Mouse (Mus musculus) v-Abl transformed pro-B cells (cell line): ENCODE measurements at regions not wholly inside any gene's neighbourhood (a gene's known extent, or its start where the extent isn't known, plus 50 kb on each side); places are given as distances from the start of the nearest gene placed in this dataset.

Experiments used
- in situ Hi-C, 2 experiments: fragments of 400-800 bp; cut with MboI; formaldehyde crosslinking; loops; one replicate each; pipeline ENCODE4 v1.15.1; 2025; ENCODE audit not compliant: unreplicated experiment in 2 of 2

DNA sequence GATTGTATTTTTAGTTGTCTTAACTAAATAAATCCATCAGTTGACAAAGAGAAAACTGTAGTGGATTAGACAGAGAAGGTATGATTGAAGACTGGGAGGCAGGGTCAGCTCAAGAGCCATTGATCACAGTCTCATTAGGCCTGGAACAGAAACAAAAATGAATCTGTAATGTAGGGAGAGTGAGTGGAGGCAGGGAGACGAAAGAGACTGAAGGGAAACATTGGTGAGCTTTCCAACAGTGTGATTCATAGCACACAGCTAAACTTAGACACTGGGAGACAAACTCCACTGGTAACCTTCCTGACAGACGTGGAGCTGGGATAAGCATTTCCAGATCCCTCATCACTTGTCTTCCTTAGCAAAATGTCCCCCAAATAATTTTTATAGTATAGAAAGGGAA, 372.1 kb upstream of the Fam92a start:
- in situ Hi-C loops, result loop anchor here in 1 of 2 experiments (25.0 kb wide), 2 partner anchors 907 to 1868 kb away; no protein-coding TSS in a partner anchor

DNA sequence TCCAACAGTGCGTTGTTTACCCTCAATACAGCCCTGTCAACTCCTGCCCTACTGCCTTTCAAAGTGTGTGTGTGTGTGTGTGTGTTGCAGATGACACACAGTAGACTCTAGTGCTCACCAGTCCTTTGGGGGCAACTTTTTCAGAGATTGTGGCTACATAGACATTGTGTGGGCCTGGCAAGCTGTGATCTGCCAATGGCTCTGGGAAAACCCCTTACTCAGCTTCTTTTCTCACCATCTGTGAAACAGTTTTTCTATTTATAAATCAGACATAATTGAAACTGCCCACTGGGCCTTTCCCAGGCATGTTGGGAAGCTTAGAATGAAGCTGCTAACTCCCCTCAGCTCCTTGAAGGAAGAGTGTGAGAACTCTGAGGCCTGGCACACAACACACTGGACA, 369.7 kb upstream of the Fam92a start:
- in situ Hi-C loops, result loop anchor here in 1 of 2 experiments (25.0 kb wide), 2 partner anchors 904 to 1871 kb away; no protein-coding TSS in a partner anchor

DNA sequence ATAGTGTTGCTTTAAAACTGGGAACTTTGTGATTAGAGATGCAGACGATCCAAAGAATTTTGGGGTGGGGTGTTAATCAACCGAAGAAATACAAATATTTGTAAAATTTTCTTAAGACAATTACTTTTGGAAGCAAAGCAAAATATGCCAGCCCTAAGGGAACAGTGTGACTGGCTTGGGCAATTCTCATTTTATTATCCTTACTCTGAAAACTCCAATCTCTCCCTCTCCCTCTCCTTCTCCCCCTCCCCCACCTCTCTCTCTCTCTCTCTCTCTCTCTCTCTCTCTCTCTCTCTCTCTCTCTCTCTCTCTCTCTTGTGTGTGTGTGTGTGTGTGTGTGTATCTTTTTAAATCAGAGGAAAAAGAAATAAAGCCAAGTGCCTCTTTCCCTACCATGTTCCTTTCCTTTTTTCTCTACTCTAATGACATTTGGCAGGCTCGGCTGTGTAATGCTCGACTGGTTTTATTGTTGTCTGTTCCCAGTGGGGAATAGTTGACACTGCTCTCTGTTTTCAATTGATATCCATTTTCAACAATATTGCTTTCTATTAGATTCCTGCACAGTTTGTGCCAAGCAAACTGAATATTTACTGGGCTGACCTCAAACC, 367.5 kb upstream of the Fam92a start:
- in situ Hi-C loops, result loop anchor here in 1 of 2 experiments (5.0 to 25.0 kb wide), 3 partner anchors 902 to 1873 kb away; no protein-coding TSS in a partner anchor

DNA sequence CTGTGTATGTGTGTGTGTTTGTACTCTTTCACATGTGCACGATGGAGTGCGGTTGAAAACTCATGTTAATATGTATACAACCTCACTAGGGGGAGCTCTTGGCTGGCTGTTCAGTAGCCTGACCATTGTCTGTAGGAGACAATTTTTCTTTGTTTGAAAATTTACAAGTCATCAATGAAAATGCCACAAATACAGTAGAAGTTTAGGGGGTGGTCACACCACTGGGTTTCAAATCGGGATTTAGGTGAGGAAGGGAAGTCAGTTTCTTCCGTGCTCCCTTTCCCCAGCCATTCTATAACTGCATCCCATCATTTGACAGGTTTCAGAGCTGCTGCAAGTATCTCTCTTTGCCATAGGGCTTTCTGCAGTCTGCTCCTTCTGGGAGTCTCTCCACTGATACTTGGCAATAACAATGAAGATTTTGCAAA, 366.9 kb upstream of the Fam92a start:
- in situ Hi-C loops, result loop anchor here in 1 of 2 experiments (5.0 to 25.0 kb wide), 3 partner anchors 901 to 1874 kb away; no protein-coding TSS in a partner anchor

DNA sequence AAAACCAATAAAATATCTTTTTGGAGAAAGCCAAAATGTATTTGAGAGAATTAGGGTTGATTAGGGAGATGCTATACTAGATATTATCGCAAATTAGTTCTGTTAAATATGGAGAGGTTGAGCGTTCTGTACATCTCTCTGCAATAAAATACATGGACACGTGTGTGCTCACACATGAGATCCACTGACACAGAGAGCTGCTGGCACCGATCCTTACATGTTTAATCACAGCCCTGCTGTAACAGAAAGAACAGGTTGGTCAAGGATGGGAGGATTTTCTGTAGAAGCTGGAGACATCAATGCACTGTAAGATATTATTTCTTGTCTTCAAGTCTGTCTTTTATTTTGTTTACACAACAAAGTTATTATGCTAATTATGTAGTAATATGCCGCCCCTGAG, 366.2 kb upstream of the Fam92a start:
- in situ Hi-C loops, result loop anchor here in 1 of 2 experiments (5.0 to 25.0 kb wide), 3 partner anchors 901 to 1874 kb away; no protein-coding TSS in a partner anchor

DNA sequence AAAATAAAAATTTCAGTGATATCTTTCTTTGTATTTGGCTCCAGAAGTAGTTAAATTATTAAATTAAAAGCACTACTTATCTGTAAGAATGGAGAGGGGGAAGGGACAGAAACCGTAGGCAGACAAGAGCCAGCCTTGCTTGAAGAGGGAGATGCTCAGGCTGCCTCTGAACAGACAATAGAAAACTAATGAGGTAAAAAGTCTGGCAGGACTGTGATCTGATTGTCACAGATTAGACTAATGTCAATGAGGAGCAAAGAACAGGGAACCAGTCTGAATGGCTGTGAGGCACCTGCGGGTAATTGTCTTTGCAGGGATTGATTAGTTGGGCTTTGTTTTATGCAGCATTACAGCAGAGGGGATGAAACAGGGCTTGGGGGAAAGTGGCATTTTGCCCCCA, 362.3 kb upstream of the Fam92a start:
- in situ Hi-C loops, result loop anchor here in 1 of 2 experiments (25.0 kb wide), 2 partner anchors 897 to 1878 kb away; no protein-coding TSS in a partner anchor

DNA sequence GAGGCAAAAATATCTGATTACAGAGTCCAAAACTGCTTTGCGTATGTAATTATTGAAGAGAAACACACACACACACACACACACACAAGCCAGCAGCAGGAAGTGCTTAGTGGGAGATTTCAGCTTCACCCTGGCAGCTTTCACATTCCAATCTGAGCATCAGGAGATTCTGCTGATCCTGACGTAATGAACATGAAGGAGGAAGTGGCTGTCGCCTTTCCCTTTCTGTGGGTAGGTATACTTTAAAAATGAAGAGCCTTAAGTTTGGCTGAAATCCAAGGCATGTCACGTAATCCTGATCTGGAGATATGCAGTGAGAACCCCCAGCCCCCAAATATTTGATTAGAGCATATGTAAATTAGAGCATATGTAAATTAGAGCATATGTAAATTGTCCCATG, 361.1 kb upstream of the Fam92a start:
- in situ Hi-C loops, result loop anchor here in 1 of 2 experiments (25.0 kb wide), 2 partner anchors 896 to 1879 kb away; no protein-coding TSS in a partner anchor

DNA sequence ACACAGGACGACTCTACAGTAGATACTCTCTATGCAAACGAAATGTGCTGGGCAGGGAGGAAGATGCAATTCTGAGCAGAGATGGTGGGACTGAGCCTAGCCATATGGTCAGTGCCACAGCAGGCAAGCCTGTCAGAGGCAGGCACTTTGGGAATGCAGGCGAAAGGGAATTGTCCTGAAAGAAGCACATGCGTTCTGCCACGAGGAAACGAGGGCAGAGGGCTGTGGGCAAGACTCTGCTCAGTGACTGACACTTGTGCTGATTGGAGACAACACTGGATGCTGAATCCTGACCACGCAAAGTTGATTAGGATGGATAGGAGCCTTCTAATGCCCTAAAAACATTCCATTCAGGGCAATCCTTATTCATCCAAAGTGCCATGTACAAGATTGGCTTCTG, 350.5 kb upstream of the Fam92a start:
- in situ Hi-C loops, result no loop called here

DNA sequence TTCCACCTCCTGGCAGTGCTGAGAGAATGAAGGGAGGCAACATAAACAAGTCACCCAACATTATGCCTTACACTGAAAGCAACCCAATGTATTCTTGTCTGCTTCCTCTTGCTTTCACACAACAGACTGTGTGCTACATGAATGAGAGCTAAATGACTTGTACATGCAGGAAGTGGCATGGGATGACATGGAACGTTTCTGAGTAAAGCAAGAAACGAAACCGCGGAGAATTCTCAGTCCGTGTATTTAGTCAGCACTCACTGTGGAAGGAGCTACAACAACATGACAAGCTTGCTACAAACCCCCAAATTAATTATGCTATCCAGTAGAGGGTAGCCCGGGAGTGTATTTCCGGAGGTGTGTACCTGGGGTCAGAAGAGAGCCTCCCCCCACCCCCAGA, 349.4 kb upstream of the Fam92a start:
- in situ Hi-C loops, result no loop called here

DNA sequence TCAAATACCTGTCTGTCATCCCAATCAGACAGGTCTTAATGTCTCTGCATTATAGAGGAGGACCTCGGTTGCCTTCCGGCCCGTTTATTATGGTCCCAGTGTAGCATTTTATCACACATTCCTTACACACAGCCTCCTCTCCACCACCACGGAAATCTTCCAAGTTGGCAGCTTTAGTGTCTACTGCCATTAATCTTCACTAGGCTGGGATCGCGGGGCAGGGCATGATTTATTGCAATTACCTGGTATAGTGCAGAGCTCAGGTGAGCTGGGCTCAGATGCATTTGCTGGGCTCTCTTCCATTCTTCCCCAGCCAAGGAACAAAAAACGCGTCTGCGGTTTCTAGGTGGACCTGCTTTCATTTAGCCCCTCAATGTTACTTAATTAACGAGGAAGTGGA, 344.7 kb upstream of the Fam92a start:
- in situ Hi-C loops, result no loop called here

DNA sequence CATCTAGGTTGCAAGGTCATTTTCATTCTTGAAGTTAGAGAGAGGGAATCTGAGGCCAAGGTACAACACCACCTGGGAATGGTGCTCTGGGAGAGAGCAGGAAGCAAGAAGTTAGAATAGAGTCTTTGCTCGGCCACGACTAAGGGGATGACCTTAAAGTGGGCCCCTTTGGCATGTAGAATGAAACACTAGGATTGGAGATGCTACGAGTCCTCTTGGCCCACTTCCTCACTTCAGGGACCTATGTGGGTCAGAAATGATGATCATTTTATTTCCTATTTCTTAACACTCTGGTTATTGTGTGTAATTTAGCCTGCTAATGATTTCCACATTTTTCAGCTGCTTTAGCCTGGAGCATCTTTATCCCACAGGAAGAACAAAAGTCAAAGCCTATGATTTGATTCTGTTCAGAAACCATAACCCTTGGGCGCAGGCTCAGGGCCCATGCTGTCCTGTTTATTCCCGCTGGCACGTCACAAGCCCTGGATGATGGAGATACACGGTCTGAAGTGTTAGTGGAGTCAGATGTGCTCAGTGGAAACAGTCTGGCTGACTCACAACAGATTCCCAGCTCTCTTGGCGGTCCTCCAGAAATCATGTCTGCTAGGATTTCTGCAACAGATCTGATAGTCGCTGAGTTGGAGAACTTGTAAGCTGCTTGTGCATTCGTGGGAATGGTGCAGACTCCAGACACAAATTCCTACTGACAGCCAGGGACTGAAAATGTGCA, 340.0 kb upstream of the Fam92a start:
- in situ Hi-C loops, result no loop called here

DNA sequence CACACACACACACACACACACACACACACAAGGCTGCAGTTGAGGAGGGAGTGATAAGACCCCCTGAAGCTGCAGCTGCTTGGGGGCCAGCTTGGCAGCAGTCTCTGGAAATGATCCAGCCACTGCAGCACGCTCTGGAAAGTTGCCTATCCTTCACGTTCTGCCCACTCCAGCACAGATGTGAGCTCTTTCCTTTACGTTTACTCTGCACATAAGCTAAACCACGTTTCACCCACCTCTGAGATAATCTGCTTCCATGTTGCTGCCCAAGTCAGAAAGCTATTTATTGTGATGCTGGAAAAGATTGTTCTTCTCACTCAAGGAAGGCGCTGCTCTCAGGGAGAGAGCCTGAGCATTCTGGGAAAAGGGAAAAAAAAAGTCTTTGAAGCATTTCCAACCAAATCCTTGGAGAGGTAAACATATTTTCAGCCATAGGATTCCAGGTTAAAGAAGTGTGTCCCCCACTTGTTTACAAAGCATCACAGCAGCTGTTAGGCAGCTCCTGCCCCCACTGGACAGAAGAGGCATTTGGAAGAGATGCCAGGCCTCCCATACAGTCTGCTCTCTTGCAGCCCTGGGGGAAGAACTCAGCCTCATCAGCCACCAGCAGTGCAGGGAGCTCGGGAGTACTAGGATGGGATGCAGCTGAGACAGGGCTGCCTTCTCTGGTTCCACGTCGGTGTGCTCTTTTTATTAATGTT, 335.2 kb upstream of the Fam92a start:
- in situ Hi-C loops, result no loop called here

DNA sequence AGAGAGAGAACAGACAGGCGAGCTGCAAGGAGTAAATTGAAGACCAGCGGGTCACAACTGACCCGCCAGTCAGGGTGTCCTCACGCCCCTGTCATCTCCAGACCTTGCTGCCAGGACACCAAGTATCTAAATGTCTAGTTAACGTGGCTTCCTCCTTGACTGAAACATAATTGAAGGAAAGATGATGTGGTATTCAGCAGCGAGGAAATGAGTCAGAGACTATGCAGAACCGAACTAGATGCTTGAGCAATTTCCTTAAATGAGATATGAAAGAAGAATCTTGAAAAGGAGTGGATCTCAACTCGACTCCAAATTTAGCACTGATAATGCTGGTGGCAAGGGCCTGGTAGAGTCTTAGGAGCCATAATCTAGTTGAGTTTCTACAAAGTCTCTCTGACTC, 329.3 kb upstream of the Fam92a start:
- in situ Hi-C loops, result no loop called here

DNA sequence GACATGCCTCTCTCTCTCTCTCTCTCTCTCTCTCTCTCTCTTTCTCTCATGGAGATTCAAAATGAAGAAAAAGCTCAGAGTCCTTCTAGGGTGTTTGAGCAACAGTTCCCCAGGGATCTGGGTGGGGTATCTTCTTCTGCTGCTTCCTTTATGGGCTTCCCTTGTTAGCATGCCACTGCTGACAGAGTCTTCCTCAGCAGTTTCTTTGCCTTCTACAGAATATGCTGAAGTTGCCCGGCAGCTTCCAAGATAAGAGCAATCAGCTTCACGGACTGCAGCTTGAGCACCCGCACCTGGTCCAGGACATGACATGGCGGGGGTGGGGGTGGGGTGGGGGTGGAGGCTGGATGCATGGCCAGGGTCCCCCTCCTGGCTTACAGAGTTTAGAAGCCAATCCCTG, 326.6 kb upstream of the Fam92a start:
- in situ Hi-C loops, result no loop called here

DNA sequence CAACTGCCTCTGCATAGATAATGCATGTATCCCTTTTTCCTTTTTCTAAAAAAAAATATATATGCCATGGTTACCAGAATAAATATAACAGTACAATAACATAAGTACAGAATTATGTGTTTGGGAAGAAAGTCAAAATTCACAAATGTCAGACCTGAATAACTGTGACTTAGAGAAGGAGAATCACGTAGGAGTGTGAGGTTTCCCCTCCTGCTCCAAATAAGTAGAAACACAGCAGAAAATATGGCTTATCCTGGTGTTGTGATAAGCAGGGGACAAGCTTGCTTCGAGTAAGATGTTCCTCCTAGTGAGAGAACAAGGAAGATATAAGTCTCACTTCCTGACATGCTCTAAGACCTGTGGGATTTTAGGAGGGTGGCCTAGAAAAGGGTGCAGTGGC, 320.7 kb upstream of the Fam92a start:
- in situ Hi-C loops, result no loop called here

DNA sequence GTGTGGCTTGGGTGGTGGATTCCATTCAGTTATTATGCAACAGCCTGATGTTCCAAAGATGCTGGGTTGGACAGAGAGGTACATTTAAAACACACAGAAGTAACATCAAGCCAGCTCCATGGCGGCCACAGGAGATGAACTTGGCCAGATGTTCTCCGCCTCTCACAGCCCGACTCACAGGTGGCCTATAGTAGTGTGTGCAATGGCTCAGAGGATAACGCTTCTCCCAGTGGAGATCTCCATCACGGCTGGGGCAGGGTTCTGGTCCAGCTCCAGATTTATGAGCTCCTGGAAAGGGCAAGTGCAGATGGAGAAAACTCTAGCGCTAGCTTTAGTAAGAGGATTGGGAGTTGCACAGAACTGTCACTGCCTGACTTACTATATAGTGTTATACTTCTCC, 319.5 kb upstream of the Fam92a start:
- in situ Hi-C loops, result no loop called here

DNA sequence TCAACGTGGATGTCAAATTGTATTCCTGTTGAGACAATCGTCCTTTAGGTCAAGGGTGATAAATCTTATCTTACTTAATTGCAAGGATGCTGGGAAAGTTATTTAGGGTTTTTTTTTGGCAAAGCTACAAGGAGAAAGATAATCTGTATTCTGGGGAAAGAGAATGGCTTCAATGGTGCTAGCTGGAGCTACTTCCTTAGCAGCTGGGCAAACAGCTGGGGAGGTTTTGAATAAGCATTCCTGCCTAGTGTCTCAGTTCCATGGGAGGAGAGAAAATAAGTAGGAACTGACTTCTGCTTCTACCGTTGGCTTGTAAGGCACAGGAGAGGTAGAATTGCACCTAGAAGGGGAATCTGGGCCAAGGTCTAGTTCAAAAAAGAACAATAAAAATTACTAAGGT, 318.3 kb upstream of the Fam92a start:
- in situ Hi-C loops, result no loop called here

DNA sequence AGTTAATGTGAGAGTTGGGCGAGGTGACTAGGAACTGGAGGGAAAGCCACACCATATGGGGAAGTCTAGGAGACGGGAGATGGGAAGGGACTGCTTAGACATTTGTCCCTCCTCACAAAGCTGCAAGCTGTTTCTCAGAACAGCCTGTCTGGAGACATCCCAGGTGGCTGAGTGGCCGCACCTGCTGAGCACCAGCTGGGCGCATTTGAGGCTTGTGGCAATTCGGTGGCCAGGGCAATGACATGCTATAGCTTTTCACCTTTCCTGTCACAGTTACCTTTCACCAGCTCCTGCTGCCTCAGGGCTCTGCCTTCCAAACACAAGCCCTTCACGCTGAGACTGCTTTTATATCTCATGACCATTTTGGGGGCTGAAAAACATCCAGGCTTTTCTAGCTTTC, 317.5 kb upstream of the Fam92a start:
- in situ Hi-C loops, result no loop called here

DNA sequence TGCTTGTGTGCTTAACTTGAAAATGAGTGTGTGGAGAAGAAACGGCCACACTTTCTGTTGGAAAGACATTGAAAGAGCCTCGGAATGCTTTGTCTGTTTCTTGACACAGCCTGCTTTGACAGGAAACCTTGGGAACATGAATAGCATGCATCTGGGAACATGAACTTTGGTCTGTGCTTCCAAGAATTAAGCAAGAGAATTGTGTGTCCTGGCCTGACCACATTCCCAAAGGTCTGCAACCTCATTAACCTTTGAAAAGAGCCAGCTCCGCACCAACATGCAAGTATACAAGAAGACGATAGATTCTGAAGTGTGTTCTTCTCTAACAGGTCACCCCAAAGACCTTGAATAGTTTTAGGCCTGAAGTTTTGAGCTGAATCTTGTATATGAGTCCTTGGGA, 309.7 kb upstream of the Fam92a start:
- in situ Hi-C loops, result no loop called here

DNA sequence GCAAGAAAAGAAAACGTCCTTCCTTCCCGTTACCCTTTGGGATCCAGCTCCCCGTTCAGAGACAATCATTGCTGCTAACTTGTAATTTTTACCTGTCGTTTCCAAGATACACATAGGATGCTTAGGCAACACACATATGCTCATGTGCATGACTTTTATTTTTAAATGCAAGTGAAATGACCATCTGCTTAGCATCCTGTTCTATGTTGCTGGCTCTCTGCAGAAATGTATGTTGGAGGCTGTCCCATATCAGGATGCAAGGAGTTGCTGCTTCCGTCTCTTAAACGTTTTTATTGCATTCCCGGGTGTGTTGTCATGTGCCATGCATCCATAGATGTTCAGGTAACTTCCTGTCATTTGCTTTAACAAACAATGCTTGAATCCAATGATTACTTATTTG, 304.9 kb upstream of the Fam92a start:
- in situ Hi-C loops, result no loop called here

DNA sequence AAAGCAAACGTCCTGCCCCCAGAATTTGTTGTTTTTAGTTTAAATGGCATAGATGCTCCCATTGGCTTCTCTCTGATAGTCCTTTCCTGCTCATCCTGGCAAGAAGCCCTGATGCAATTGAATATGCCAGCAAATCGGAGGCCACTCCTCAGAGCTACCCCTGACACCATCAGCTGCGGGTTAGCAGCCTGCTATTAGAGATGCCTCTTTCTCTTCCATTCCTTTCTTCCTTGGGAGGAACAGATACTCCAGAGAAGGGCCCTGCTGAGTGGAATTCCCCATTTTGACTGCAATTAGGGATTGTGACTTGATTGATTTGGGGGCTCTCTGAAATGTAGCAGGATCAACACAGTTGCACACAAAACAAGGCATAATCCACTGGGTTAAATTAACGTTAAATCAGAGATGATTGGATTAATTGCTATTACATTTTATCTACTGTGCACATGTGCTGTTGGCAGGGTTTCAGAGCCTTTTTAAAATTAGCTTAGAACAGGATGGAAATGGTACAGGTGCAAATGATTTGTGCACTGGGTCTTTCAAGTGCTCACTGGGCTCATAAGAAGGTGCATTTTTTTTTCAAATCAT, 303.3 kb upstream of the Fam92a start:
- in situ Hi-C loops, result no loop called here
